Mouse (Mus musculus) hindlimb bud, embryonic 11.5 days (tissue): ENCODE results near the gene Srebf1.

Experiments
- DNase-seq: peaks from one replicate; pipeline ENCODE4 v3.0.0-alpha.2; 2012; ENCODE audit warnings: low read depth, low spot score; ENCODE audit errors: extremely low spot score

Gene Srebf1

GRCm38 (mm10) chr11:60150677-60151076 is 71.7 kb downstream of the Srebf1 start:
- no peak for DNase-seq
